Mouse (Mus musculus) stomach, postnatal 0 days (tissue): ENCODE data around the gene Gm14403.
"Not testable (repeated sequence)": the region's sequence is repeated elsewhere in the genome, so short reads cannot be mapped to it uniquely, and the experiment has no call there.

Experiments used
- CTCF ChIP-seq: IDR thresholded peaks from 2 replicates; pipeline ENCODE4 v1.5.1; 2016; ENCODE audit warnings: antibody characterized with exemption, low read depth, mild to moderate bottlenecking, moderate library complexity
- EP300 ChIP-seq: optimal IDR thresholded peaks from 2 replicates; pipeline ENCODE3; 2016; ENCODE audit warnings: antibody characterized with exemption

GRCm38 (mm10) chr2:177498067-177498466 lies at the start of gene Gm14403:
- not testable (repeated sequence) for TF ChIP-seq CTCF, EP300
